Mouse (Mus musculus): Measurements from ENCODE around the gene Pp2d1. TPM values are rescaled to one million over a fixed set of nuclear protein-coding genes. Genes with fewer than 3 reads are reported as not detected.
A peak's percentile ranks its signal among the peaks of the same experiment; 100 is the strongest.
"Not testable (repeated sequence)": the region's sequence is repeated elsewhere in the genome, so short reads cannot be mapped to it uniquely, and the experiment has no call there.

Pp2d1 gene
- polyA plus RNA-seq (2015; fragmentation: Nextera tagmentation; extraction: Ambion mirVana) = 0.42 and 0.63 TPM in 2 replicates

- not testable (repeated sequence) for H3K4me2 ChIP-seq (replicated peaks); ATAC-seq; H3K9me3 ChIP-seq; H3K4me3 ChIP-seq (replicated peaks); H3K36me3 ChIP-seq; H3K27ac ChIP-seq; H3K4me1 ChIP-seq (replicated peaks); H3K27me3 ChIP-seq; H3K9ac ChIP-seq (replicated peaks)
- WGBS = 89% methylated on average over 2 of the region's 2 CpGs
Measured at GRCm38 (mm10) chr17:53539351-53539750, at the start of gene Pp2d1. TSS of gene Pp2d1 (minus strand) at chr17:53539451.

- no peak overlapping the region for H3K27ac ChIP-seq
- peaks cover 17% of the 10 kb centered on the region for H3K4me1 ChIP-seq (replicated peaks)
- H3K36me3 ChIP-seq = no peaks in the 10 kb centered on the region
- WGBS = 90% methylated on average over 9 of the region's 9 CpGs
- H3K4me3 ChIP-seq (replicated peaks) = no peak overlapping the region
- H3K4me2 ChIP-seq (replicated peaks) = no peak overlapping the region
- ATAC-seq = no peak
- H3K9ac ChIP-seq (replicated peaks) = no peak overlapping the region
- H3K27me3 ChIP-seq = no peaks in the 10 kb centered on the region
- H3K9me3 ChIP-seq = no peaks in the 10 kb centered on the region
Measured at GRCm38 (mm10) chr17:53588097-53588855, 49.0 kb upstream of the Pp2d1 start.

DNA sequence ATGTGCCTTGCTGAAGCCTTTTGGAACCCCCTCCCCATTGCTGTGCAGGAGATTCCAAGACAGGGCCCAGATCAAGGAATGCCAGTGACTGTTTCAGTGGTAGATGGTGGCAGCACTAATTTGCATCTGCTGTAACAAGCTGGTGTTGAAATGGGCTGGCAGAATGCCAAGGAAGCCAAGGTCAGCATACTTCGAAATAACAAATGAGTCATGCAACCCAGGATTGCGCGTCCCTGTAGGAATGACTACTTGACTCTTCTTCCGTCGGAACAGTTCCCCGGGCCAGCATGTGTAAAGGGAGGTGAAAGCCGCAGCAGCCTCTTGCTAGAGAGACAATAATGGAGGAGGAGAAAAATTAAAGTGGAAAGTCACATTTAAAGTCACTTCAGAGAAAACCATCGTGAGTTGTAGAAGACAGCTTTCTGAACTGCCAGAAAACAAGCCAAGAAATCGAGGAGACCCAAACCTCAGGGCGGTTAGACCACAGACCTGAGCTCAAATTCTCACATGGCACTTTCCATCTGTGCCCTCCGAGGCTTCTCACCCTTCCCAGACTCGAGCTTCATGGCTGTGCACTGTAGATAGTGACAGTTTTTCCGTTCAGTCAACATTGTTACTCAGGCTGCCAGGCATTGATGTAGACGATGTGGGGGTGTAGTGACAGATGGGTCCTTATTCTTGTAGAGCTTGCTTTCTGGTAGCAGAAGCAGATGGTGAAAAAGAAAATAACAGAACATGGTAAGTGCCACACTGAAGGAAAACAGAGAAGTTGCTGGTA lies 48.0 kb upstream of the Pp2d1 start:
- Histone ChIP-seq H3K4me2 (replicated peaks) (no peak overlapping the region), H3K4me1 (replicated peaks) (peaks cover 17% of the 10 kb centered on the region), H3K36me3 (no peaks in the 10 kb centered on the region), H3K9ac (replicated peaks) (no peak overlapping the region), H3K27ac (peak overlapping the region; percentile 45; the same call in 1 of the 2 replicates), H3K9me3 (no peaks in the 10 kb centered on the region), H3K27me3 (no peaks in the 10 kb centered on the region), H3K4me3 (replicated peaks) (no peak overlapping the region)
- WGBS = 59% methylated on average over 14 of the region's 14 CpGs
- ATAC-seq = peak; percentile 69

GRCm38 (mm10) chr17:53583846-53584579 lies 44.8 kb upstream of the Pp2d1 start:
- Histone ChIP-seq H3K4me3 (replicated peaks) (no peak overlapping the region), H3K36me3 (no peaks in the 10 kb centered on the region), H3K27ac (no peak overlapping the region), H3K27me3 (no peaks in the 10 kb centered on the region), H3K4me1 (replicated peaks) (peaks cover 17% of the 10 kb centered on the region), H3K9ac (replicated peaks) (no peak overlapping the region), H3K9me3 (no peaks in the 10 kb centered on the region), H3K4me2 (replicated peaks) (no peak overlapping the region)
- 91% methylated on average over 11 of the region's 11 CpGs for WGBS
- no peak for ATAC-seq

GRCm38 (mm10) chr17:53582805-53583204 lies 43.6 kb upstream of the Pp2d1 start:
- Histone ChIP-seq H3K4me3 (replicated peaks) (no peak overlapping the region), H3K4me2 (replicated peaks) (no peak overlapping the region), H3K36me3 (no peaks in the 10 kb centered on the region), H3K27ac (no peak overlapping the region), H3K4me1 (replicated peaks) (peaks cover 17% of the 10 kb centered on the region), H3K9me3 (no peaks in the 10 kb centered on the region), H3K27me3 (no peaks in the 10 kb centered on the region), H3K9ac (replicated peaks) (no peak overlapping the region)
- 85% methylated on average over 7 of the region's 7 CpGs for WGBS
- ATAC-seq = no peak

DNA sequence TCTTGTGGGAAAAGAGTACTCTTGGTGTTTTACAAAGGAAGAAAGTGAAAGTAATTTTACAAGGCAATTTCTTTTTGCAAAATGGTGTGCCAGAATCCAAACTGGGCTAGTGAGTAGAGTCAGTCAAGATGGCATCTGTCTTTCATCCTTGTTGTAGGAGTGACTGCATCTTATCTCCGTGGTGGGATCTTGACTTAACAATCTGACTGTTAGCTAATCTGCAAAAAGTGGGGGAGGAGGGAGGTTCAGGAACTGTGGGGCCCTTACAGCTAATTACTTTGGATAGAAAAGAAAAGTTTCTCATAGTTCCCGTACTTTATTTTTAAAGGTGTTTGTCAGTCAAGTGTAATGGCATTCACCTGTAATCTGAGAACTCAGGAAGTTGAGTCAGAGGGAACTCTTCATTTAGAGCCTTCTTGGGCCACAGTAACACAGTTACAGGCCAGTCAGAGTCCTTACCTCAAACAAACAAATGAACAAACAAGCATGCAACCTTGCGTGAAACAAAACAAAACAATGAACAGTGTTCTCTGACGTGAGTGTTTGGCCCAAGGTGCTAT lies 42.9 kb upstream of the Pp2d1 start:
- Histone ChIP-seq H3K4me1 (replicated peaks) (peaks cover 10% of the 10 kb centered on the region), H3K27me3 (no peaks in the 10 kb centered on the region), H3K9ac (replicated peaks) (no peak overlapping the region), H3K36me3 (no peaks in the 10 kb centered on the region), H3K27ac (no peak overlapping the region), H3K4me3 (replicated peaks) (no peak overlapping the region), H3K9me3 (no peaks in the 10 kb centered on the region), H3K4me2 (replicated peaks) (no peak overlapping the region)
- 77% methylated on average over 4 of the region's 4 CpGs for WGBS
- no peak for ATAC-seq

DNA sequence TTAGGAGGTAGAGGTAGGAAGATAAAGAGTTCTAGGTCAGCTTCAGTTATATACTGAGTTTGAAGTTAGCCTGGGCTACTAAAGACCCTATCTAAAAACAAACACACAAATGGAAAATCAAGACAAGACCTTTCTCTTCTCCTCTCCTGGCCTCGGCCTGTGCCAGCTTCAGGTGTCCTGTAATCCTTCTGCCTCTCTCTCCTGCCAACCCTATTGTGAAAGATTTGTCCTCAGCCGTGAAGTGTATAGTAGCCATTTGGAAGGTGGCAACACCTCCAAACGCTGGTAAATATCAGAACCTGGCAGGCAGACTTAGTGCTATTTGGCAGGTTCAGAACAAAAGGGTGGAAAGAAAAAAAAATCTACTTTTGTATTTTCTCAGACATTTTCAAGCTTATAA lies 41.0 kb upstream of the Pp2d1 start:
- Histone ChIP-seq H3K27ac (no peak overlapping the region), H3K9ac (replicated peaks) (no peak overlapping the region), H3K4me2 (replicated peaks) (no peak overlapping the region), H3K4me3 (replicated peaks) (no peak overlapping the region), H3K4me1 (replicated peaks) (peaks cover 4% of the 10 kb centered on the region; the same call in 1 of the 2 replicates), H3K9me3 (no peaks in the 10 kb centered on the region), H3K27me3 (no peaks in the 10 kb centered on the region), H3K36me3 (no peaks in the 10 kb centered on the region)
- no peak for ATAC-seq
- WGBS = 61% methylated on average over 3 of the region's 3 CpGs

DNA sequence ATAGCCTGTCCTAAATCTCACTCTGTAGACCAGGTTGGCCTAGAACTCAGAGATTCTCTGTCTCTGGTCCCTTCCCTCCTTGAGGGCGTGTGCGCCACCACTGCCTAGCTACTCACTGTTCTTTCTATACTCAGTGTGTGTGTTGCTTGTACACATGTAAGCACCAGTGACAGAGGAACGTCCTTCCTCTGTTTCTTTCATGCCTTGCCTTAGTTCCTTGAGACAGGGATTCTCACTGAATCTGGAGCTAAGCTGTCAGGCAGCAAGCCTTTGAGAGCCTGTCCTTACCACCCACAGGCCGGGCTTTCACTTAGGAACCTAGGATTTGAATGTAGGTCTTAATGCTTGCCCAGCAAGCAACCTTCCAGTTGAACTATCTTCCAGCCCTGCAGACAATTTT lies 40.4 kb upstream of the Pp2d1 start:
- Histone ChIP-seq H3K4me1 (replicated peaks) (peaks cover 4% of the 10 kb centered on the region; the same call in 1 of the 2 replicates), H3K9me3 (no peaks in the 10 kb centered on the region), H3K27me3 (no peaks in the 10 kb centered on the region), H3K27ac (no peak overlapping the region), H3K9ac (replicated peaks) (no peak overlapping the region), H3K4me2 (replicated peaks) (no peak overlapping the region), H3K36me3 (no peaks in the 10 kb centered on the region), H3K4me3 (replicated peaks) (no peak overlapping the region)
- 40% methylated on average over 4 of the region's 4 CpGs for WGBS
- ATAC-seq = no peak

DNA sequence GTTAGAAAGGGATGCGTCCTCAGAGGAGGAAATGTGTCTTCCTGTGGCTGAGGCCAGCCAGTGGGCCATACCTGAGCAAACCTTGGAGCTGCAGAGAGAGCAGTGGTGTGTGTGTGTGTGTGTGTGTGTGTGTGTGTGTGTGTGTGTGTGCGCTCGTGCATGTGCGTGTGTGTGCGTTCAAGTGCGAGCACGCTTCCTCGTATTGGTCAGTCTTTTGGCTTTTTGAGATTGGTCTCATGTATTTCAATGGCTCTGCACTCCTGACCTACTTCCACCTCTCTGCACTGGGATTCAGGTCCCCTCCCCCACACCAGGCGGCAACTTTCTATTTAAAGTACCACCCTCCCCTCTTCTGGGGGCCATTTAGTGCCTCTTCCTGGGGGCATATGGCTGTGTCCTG lies 39.5 kb upstream of the Pp2d1 start:
- 68% methylated on average over 9 of the region's 9 CpGs for WGBS
- Histone ChIP-seq H3K4me1 (replicated peaks) (peaks cover 7% of the 10 kb centered on the region; the same call in 1 of the 2 replicates), H3K27ac (no peak overlapping the region), H3K9me3 (no peaks in the 10 kb centered on the region), H3K4me2 (replicated peaks) (no peak overlapping the region), H3K9ac (replicated peaks) (no peak overlapping the region), H3K27me3 (no peaks in the 10 kb centered on the region), H3K4me3 (replicated peaks) (no peak overlapping the region), H3K36me3 (no peaks in the 10 kb centered on the region)
- ATAC-seq = no peak

- WGBS = 81% methylated on average over 6 of the region's 6 CpGs
- Histone ChIP-seq H3K4me3 (replicated peaks) (no peak overlapping the region), H3K4me1 (replicated peaks) (peaks cover 7% of the 10 kb centered on the region; the same call in 1 of the 2 replicates), H3K27me3 (no peaks in the 10 kb centered on the region), H3K36me3 (no peaks in the 10 kb centered on the region), H3K9me3 (no peaks in the 10 kb centered on the region), H3K9ac (replicated peaks) (no peak overlapping the region), H3K4me2 (replicated peaks) (no peak overlapping the region), H3K27ac (no peak overlapping the region)
- no peak for ATAC-seq
Measured at GRCm38 (mm10) chr17:53578249-53578648, 39.0 kb upstream of the Pp2d1 start.

DNA sequence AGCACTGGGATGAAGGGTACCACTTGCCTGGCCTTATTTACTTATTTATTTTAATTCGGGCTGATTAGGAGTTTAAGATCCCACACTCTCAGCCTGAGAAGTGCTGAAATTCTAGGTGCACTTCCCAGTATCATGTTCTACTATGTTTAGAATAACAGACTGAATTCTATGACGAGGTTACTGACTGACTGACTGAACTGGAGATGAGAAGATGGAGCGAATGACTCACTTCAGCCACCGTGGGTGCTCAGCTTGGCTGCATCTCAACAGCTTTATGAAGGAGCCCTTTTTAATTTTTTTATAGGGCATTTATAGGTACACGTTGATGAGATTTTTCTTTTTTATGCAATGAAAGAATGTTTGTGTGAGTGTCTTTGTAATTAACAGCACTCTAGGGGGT lies 38.5 kb upstream of the Pp2d1 start:
- Histone ChIP-seq H3K4me2 (replicated peaks) (no peak overlapping the region), H3K9me3 (no peaks in the 10 kb centered on the region), H3K4me3 (replicated peaks) (no peak overlapping the region), H3K9ac (replicated peaks) (no peak overlapping the region), H3K27ac (no peak overlapping the region), H3K36me3 (no peaks in the 10 kb centered on the region), H3K27me3 (no peaks in the 10 kb centered on the region), H3K4me1 (replicated peaks) (peaks cover 7% of the 10 kb centered on the region; the same call in 1 of the 2 replicates)
- ATAC-seq = no peak
- WGBS = 84% methylated on average over 5 of the region's 5 CpGs
